Mouse (Mus musculus): ENCODE measurements around the gene Mybl2.

The Mybl2 gene

GRCm38 (mm10) chr2:163071590-163071989, 17.1 kb downstream of the Mybl2 start:
- DNase-seq (ENCODE audit: low spot score) = no peak

- no peak for DNase-seq (ENCODE audit: low spot score)
Observed at GRCm38 (mm10) chr2:163073023-163073757, 18.7 kb downstream of the Mybl2 start.

GRCm38 (mm10) chr2:163074006-163074405, 19.5 kb downstream of the Mybl2 start:
- no peak for DNase-seq (ENCODE audit: low spot score)

- no peak for DNase-seq (ENCODE audit: low spot score)
Observed at GRCm38 (mm10) chr2:163074808-163075207, 20.3 kb downstream of the Mybl2 start.

GRCm38 (mm10) chr2:163075234-163075633, 20.7 kb downstream of the Mybl2 start:
- DNase-seq (ENCODE audit: low spot score) = no peak

- no peak for DNase-seq (ENCODE audit: low spot score)
Observed at GRCm38 (mm10) chr2:163079041-163079440, 24.6 kb downstream of the Mybl2 start.

GRCm38 (mm10) chr2:163082591-163082990, 28.1 kb downstream of the Mybl2 start:
- DNase-seq (ENCODE audit: low spot score) = no peak

GRCm38 (mm10) chr2:163084519-163084918, 30.0 kb downstream of the Mybl2 start:
- DNase-seq (ENCODE audit: low spot score) = no peak

GRCm38 (mm10) chr2:163085047-163085446, 30.6 kb downstream of the Mybl2 start:
- no peak for DNase-seq (ENCODE audit: low spot score)

GRCm38 (mm10) chr2:163086561-163086960, 32.1 kb downstream of the Mybl2 start:
- DNase-seq (ENCODE audit: low spot score) = no peak

- no peak for DNase-seq (ENCODE audit: low spot score)
Observed at GRCm38 (mm10) chr2:163087728-163088127, 33.2 kb downstream of the Mybl2 start, which contains the start of gene Gtsf1l. Gtsf1l (minus strand) TSS chr2:163087855.

GRCm38 (mm10) chr2:163089475-163090123, 35.1 kb downstream of the Mybl2 start:
- DNase-seq (ENCODE audit: low spot score) = no peak

GRCm38 (mm10) chr2:163094909-163095308, 40.4 kb downstream of the Mybl2 start:
- DNase-seq (ENCODE audit: low spot score) = no peak

- DNase-seq (ENCODE audit: low spot score) = no peak
Observed at GRCm38 (mm10) chr2:163095784-163096183, 41.3 kb downstream of the Mybl2 start.

- DNase-seq (ENCODE audit: low spot score) = no peak
Observed at GRCm38 (mm10) chr2:163099919-163100318, 45.4 kb downstream of the Mybl2 start.

GRCm38 (mm10) chr2:163100551-163100950, 46.1 kb downstream of the Mybl2 start:
- DNase-seq (ENCODE audit: low spot score) = no peak

- peak; percentile 37 for DNase-seq (ENCODE audit: low spot score)
Observed at GRCm38 (mm10) chr2:163101646-163102203, 47.2 kb downstream of the Mybl2 start.

GRCm38 (mm10) chr2:163102216-163102615, 47.7 kb downstream of the Mybl2 start:
- DNase-seq (ENCODE audit: low spot score) = no peak

- no peak for DNase-seq (ENCODE audit: low spot score)
Observed at GRCm38 (mm10) chr2:163102900-163103653, 48.6 kb downstream of the Mybl2 start.

- no peak for DNase-seq (ENCODE audit: low spot score)
Observed at GRCm38 (mm10) chr2:163104086-163104770, 49.7 kb downstream of the Mybl2 start.

- DNase-seq (ENCODE audit: low spot score) = no peak
Observed at GRCm38 (mm10) chr2:163108385-163108784, 53.9 kb downstream of the Mybl2 start.

GRCm38 (mm10) chr2:163110706-163111105, 56.2 kb downstream of the Mybl2 start:
- DNase-seq (ENCODE audit: low spot score) = no peak

Data from layer of hippocampus, adult 9-10 months (tissue).